Mouse (Mus musculus): ENCODE measurements around the gene Ice1. TPM values are rescaled to one million over a fixed set of nuclear protein-coding genes. Genes with fewer than 3 reads are reported as not detected.

Gene Ice1
- polyA plus RNA-seq, 1 experiment from 2014 or later: 31.3 TPM

DNA sequence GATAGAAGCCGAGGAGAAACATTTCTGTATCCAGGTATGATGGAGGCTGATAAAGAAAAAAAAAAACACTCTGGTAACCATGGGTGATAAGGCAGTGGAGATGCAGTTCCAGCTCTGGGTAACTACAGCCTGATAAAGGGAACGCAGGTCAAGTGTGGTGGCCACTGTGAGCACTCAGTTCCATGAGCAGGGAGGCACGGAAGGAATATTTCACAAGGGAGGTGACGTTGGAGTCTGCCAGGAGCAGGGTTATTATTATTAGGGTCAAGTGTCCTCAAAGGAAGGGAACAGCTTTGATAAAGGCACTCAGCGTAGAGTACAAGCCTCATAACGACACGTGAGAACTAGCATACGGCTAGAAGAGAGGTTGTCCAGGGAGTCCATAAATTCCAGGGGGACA is 18.9 kb upstream of the Ice1 start:
- no peaks in the 10 kb centered on the region for H3K36me3 ChIP-seq
- WGBS: 70% methylated on average over 8 of the region's 8 CpGs
- H3K9ac ChIP-seq: no peak overlapping the region
- H3K4me3 ChIP-seq: no peak overlapping the region
- H3K4me1 ChIP-seq: peaks cover 6% of the 10 kb centered on the region; the same call in 1 of the 2 replicates
- H3K27ac ChIP-seq: no peak overlapping the region
- no peaks in the 10 kb centered on the region for H3K9me3 ChIP-seq
- no peak for ATAC-seq (ENCODE audit: insufficient number of reproducible peaks, insufficient read depth, low FRiP score, low TSS enrichment)
- no peaks in the 10 kb centered on the region for H3K27me3 ChIP-seq
- H3K4me2 ChIP-seq (replicated peaks): no peak overlapping the region

DNA sequence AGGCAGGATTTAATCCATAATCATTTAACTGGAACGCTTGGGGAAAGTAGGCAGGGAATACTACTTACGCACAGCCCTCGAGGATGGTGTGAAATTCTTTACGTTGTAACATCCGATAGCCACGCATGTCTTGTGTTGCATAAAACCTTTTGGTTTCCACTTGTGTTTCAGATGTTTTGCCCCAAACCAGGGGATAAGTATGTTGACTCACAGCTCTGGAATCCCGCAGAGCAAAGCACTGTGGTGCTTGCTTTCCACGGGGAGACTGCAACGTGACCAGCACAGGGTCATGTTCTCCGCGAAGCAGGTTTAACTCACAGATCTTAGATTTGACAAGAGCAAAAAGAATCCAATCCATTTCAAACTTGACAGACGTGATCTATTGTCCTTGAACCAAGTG is 18.1 kb upstream of the Ice1 start:
- 63% methylated on average over 12 of the region's 12 CpGs for whole genome bisulfite sequencing
- H3K27me3 ChIP-seq: no peaks in the 10 kb centered on the region
- no peak overlapping the region for H3K27ac ChIP-seq
- H3K9me3 ChIP-seq: no peaks in the 10 kb centered on the region
- no peak overlapping the region for H3K9ac ChIP-seq
- no peaks in the 10 kb centered on the region for H3K36me3 ChIP-seq
- no peak for ATAC-seq (ENCODE audit: insufficient number of reproducible peaks, insufficient read depth, low FRiP score, low TSS enrichment)
- H3K4me1 ChIP-seq: peaks cover 6% of the 10 kb centered on the region; the same call in 1 of the 2 replicates
- no peak overlapping the region for H3K4me3 ChIP-seq
- H3K4me2 ChIP-seq (replicated peaks): no peak overlapping the region

DNA sequence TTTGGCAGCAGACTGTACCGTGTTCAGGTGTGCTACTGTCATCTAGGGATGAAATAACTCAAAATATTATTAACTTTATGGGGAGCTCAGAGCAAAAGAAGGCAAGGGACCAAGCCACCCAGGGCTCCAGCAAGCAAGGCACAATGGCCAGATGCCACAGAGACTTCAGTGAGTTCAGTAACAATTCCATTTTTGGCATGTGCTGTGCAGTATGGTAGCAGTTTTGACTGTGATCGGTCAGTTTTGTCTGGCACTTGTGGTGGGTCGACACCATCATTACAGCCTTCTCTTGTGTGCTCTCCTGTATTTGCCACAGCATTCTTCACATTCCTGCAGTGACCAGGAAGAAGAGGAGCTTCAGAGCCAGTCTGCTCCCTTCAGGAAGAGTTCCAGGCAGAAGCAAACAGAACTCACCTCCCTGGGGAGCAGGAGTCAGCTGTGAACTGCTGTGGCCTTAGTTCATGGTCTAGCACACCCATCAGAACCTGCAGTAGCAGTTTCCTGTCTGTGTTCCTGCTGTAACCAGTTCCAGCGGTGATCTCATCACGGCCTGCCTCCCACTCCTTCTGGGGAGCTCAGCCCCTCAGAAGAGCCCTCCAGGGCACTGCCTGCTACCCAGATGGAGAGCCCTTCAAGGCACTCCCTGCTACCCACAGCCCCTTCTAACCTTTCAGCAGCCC is 16.8 kb upstream of the Ice1 start:
- no peak overlapping the region for H3K4me3 ChIP-seq
- H3K4me2 ChIP-seq (replicated peaks): no peak overlapping the region
- H3K4me1 ChIP-seq: peaks cover 6% of the 10 kb centered on the region; the same call in 1 of the 2 replicates
- 50% methylated on average over 5 of the region's 5 CpGs for WGBS
- 0 out of 2 replicates have a peak overlapping the region, but pooled peaks have one; percentile 41 for H3K27ac ChIP-seq
- H3K27me3 ChIP-seq: no peaks in the 10 kb centered on the region
- no peaks in the 10 kb centered on the region for H3K9me3 ChIP-seq
- H3K9ac ChIP-seq: no peak overlapping the region
- no peak for ATAC-seq (ENCODE audit: insufficient number of reproducible peaks, insufficient read depth, low FRiP score, low TSS enrichment)
- H3K36me3 ChIP-seq: no peaks in the 10 kb centered on the region

DNA sequence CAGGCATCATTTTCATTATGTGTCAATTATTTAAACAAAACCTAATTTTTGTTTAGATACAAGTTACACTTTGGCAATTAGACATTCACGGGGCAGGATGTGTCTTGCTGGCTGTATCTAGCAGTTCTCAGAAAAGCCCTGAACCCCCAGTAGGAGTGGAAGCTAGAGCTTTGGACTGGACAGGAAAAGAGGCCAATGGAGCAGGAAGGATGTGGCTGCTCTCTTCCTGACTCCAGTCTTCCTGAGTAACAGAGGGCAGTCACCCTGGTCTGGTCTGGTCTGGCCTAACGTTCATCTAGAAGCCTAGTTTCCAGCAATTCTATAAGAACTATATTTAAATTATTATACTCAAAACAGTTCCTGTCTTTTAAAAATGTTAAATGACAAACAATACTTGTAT is 16.0 kb upstream of the Ice1 start:
- Histone ChIP-seq H3K4me2 (replicated peaks) (no peak overlapping the region), H3K27me3 (no peaks in the 10 kb centered on the region), H3K9ac (no peak overlapping the region), H3K27ac (no peak overlapping the region), H3K4me1 (peaks cover 6% of the 10 kb centered on the region; the same call in 1 of the 2 replicates), H3K36me3 (no peaks in the 10 kb centered on the region), H3K9me3 (no peaks in the 10 kb centered on the region), H3K4me3 (no peak overlapping the region)
- ATAC-seq (ENCODE audit: insufficient number of reproducible peaks, insufficient read depth, low FRiP score, low TSS enrichment): no peak
- WGBS: 82% methylated on average over 2 of the region's 2 CpGs

DNA sequence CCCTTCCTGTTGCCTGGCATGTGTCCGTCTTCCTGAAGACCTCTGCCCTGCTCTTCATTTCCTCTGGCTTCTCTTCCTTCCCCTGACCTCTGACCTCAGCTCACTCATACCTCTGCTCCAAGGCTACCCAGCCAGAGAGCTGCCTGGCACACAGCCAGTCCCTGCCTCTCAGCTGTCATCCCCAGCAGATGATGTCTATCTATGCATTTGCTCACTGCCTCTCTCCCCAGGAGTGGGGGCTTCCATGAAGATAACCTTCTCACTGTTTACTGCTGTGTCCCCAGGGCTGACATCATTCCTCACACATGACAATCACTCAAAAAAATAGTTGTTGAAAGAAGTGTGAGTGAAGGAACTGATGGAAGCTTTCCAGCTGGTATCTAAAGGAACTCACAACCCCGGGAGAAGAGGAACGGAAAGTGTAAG is 12.6 kb upstream of the Ice1 start:
- 53% methylated on average over 3 of the region's 3 CpGs for WGBS
- no peak for ATAC-seq (ENCODE audit: insufficient number of reproducible peaks, insufficient read depth, low FRiP score, low TSS enrichment)

DNA sequence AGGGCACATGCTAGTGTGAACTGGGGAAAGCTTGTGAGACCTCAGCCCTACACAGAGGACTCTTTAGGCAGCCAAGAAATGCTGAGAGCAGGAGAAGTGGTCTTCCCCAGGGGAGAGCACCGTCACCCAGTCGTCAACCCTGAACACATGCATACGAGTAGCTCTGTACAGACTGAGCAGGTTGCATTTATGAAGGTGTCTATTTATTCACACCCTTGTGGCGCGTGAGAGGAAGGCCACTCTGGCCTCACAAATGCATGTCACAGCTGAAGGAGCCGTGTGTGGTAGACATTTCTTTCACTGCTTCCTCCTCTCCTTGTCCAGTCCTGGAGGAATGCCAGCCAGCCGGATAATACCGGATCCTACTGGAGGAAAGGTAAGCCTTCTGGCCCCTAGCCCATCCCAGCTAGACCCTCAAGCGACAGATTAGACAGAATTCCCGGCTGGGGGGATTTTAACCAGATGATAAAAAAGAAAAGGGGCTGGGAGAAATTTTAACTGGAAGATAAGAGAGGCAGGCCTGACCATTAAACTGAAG is 8.6 kb upstream of the Ice1 start:
- H3K9ac ChIP-seq: no peak overlapping the region
- no peak overlapping the region for H3K27ac ChIP-seq
- H3K9me3 ChIP-seq: no peaks in the 10 kb centered on the region
- 0 out of 2 replicates have a peak, but pooled peaks cover 3% of the 10 kb centered on the region for H3K4me1 ChIP-seq
- no peak for ATAC-seq (ENCODE audit: insufficient number of reproducible peaks, insufficient read depth, low FRiP score, low TSS enrichment)
- H3K4me3 ChIP-seq: no peak overlapping the region
- no peak overlapping the region for H3K4me2 ChIP-seq (replicated peaks)
- H3K27me3 ChIP-seq: 0 out of 2 replicates have a peak, but pooled peaks cover 8% of the 10 kb centered on the region
- H3K36me3 ChIP-seq: no peaks in the 10 kb centered on the region
- WGBS: 75% methylated on average over 10 of the region's 10 CpGs

More for the DNA sequence above, 12.6 kb upstream of the Ice1 start:
- H3K4me2 ChIP-seq (replicated peaks): no peak overlapping the region
- H3K4me3 ChIP-seq: no peak overlapping the region
- H3K27me3 ChIP-seq: 0 out of 2 replicates have a peak, but pooled peaks cover 3% of the 10 kb centered on the region
- H3K9me3 ChIP-seq: no peaks in the 10 kb centered on the region
- no peak overlapping the region for H3K27ac ChIP-seq
- no peak overlapping the region for H3K9ac ChIP-seq
- H3K36me3 ChIP-seq: no peaks in the 10 kb centered on the region
- H3K4me1 ChIP-seq: peaks cover 9% of the 10 kb centered on the region; the same call in 1 of the 2 replicates

DNA sequence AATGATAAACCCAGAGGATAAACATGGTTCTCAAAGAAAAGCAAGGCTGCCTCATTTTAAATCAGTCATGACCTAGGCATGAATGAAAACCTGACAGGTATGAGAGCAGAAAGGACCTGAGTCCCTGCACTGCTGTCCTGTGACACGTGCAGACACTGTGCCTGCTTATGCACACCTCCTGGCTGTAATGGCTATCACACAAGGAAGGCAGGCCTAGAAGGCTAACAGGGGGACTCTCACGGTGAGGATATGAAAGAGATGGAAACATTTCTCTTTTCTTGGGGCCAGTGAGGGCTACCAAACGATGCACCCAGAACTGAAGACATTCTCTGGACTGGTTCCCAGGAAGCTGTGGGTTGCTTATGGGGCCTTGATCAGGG is 6.6 kb upstream of the Ice1 start:
- H3K27me3 ChIP-seq: 0 out of 2 replicates have a peak, but pooled peaks cover 8% of the 10 kb centered on the region
- no peak overlapping the region for H3K27ac ChIP-seq
- no peak for ATAC-seq (ENCODE audit: insufficient number of reproducible peaks, insufficient read depth, low FRiP score, low TSS enrichment)
- no peaks in the 10 kb centered on the region for H3K9me3 ChIP-seq
- 0 out of 2 replicates have a peak, but pooled peaks cover 3% of the 10 kb centered on the region for H3K4me1 ChIP-seq
- no peaks in the 10 kb centered on the region for H3K36me3 ChIP-seq
- 50% methylated on average over 3 of the region's 3 CpGs for WGBS
- no peak overlapping the region for H3K4me3 ChIP-seq
- no peak overlapping the region for H3K4me2 ChIP-seq (replicated peaks)
- no peak overlapping the region for H3K9ac ChIP-seq

DNA sequence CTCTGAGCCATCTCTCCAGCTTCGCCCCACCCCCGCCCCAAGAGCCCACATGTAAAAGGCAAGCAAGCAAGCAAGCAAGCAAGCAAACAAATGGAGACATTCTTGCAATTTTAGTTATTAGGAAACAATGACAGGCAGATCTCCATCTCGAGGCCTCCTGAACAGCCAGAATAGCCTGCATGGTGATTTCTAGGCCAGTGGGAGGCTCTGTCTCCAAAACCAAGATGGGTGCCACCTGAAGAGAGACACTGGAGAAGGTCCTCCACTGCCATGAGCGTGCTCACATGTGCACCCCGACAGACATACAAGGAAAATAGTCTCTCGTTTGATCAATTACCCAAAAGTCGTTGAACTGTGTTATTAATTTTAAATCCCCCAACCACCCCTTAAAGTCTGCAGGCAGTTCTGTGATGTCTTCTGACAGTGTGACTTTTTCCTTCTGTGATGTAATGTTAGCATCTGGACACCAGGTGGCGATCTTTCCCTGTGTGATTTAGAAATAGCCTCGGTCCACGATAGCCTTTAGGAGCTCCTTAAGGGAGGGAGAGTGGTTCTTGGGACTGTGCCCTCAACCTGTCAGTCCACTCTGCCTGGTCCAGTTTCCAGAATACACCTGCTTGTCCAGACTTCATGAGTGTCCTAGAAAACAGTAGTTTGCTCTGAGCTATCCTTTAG is 6.1 kb upstream of the Ice1 start:
- Histone ChIP-seq H3K36me3 (no peaks in the 10 kb centered on the region), H3K4me1 (peaks cover 4% of the 10 kb centered on the region; the same call in 1 of the 2 replicates), H3K27me3 (0 out of 2 replicates have a peak, but pooled peaks cover 8% of the 10 kb centered on the region), H3K4me3 (no peak overlapping the region), H3K9me3 (no peaks in the 10 kb centered on the region), H3K9ac (no peak overlapping the region), H3K27ac (no peak overlapping the region), H3K4me2 (replicated peaks) (no peak overlapping the region)
- WGBS: 19% methylated on average over 10 of the region's 10 CpGs
- peak; percentile 19; the same call in 1 of the 2 replicates for ATAC-seq (ENCODE audit: insufficient number of reproducible peaks, insufficient read depth, low FRiP score, low TSS enrichment)

DNA sequence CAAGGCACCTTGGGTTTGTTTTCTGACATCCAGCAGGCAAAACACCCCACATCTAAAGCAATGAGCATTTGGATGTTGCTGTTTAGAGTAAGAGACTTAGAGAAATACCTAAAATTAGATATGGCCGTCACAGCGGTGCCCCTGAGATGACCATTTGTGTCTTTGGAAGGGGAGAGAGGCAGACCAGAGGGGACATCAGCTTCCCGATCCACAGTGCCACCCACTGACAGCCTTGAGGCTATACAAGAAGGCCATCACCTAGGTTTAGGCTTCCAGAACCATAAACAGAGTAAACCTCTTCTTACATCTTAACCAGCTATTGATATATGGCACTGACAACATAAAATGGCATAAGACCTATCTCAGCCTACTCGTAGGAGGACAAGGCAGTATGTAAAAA is 4.5 kb upstream of the Ice1 start:
- Histone ChIP-seq H3K9ac (no peak overlapping the region), H3K4me3 (no peak overlapping the region), H3K36me3 (no peaks in the 10 kb centered on the region), H3K27me3 (0 out of 2 replicates have a peak, but pooled peaks cover 5% of the 10 kb centered on the region), H3K27ac (no peak overlapping the region), H3K4me2 (replicated peaks) (no peak overlapping the region), H3K9me3 (no peaks in the 10 kb centered on the region), H3K4me1 (peaks cover 6% of the 10 kb centered on the region; the same call in 1 of the 2 replicates)
- no peak for ATAC-seq (ENCODE audit: insufficient number of reproducible peaks, insufficient read depth, low FRiP score, low TSS enrichment)
- 77% methylated on average over 4 of the region's 4 CpGs for WGBS

DNA sequence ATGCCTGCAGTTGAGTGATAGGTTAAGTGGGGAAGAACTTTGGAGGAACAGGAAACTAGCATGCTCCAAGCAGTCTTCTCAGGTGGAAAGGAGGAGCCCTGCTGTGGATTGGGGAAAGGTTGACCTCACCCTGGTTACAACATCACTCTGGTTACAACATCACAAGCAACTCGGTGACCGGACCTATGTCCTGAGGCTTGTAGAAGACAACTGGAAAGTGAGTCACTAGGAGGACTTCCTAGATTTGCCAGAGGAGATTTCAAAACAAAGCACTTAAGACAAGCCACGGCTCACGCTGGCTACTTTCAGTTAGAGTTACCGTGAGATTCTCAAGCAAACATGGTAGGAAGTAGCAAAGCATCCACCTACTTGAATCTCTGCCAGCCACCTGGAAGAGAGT is 3.9 kb upstream of the Ice1 start:
- H3K4me2 ChIP-seq (replicated peaks): no peak overlapping the region
- no peak overlapping the region for H3K9ac ChIP-seq
- 85% methylated on average over 5 of the region's 5 CpGs for WGBS
- H3K9me3 ChIP-seq: no peaks in the 10 kb centered on the region
- H3K36me3 ChIP-seq: no peaks in the 10 kb centered on the region
- H3K27ac ChIP-seq: no peak overlapping the region
- 0 out of 2 replicates have a peak, but pooled peaks cover 5% of the 10 kb centered on the region for H3K27me3 ChIP-seq
- ATAC-seq (ENCODE audit: insufficient number of reproducible peaks, insufficient read depth, low FRiP score, low TSS enrichment): no peak
- H3K4me1 ChIP-seq: peaks cover 11% of the 10 kb centered on the region
- H3K4me3 ChIP-seq: no peak overlapping the region

DNA sequence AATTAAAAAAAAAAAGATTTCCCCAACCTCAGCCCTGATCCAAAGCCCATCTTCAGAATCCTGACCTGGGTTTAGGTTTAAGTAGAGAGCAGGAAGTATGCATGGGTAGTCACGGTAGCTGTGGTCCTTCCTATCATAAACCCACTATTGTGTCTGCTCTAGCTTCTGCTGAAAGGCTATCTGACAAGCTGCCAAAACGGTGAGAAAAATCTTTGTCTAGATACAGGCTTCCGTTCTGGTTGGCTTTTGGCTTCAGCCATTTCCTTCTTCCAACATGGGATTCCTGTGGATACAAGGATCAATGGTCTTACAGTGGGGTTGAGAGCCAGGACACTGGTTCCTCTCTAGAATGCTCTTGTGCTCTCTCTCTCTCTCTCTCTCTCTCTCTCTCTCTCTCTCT is 2.2 kb upstream of the Ice1 start:
- Histone ChIP-seq H3K27ac (no peak overlapping the region), H3K36me3 (no peaks in the 10 kb centered on the region), H3K4me3 (no peak overlapping the region), H3K27me3 (0 out of 2 replicates have a peak, but pooled peaks cover 5% of the 10 kb centered on the region), H3K9ac (no peak overlapping the region), H3K4me1 (peaks cover 20% of the 10 kb centered on the region), H3K9me3 (no peaks in the 10 kb centered on the region), H3K4me2 (replicated peaks) (no peak overlapping the region)
- WGBS: 69% methylated on average over 3 of the region's 3 CpGs
- no peak for ATAC-seq (ENCODE audit: insufficient number of reproducible peaks, insufficient read depth, low FRiP score, low TSS enrichment)

Data from embryonic facial prominence, embryonic 12.5 days (tissue).